Mouse (Mus musculus) lung, postnatal 0 days (tissue): ENCODE results near the gene Olfr108. TPM values are rescaled to one million over a fixed set of nuclear protein-coding genes. Genes with fewer than 3 reads are reported as not detected.

Experiments used
- ATAC-seq: fragments of 200-750 bp; cut with Nextera tagmentation; 2 replicates; pipeline ENCODE4 v1.8.0; 2017; ENCODE audit warnings: moderate library complexity
- DNase-seq: peaks from one replicate; pipeline ENCODE4 v3.0.0-alpha.2; 2016; ENCODE audit warnings: low spot score
- H3K27ac ChIP-seq: fragments of 300-500 bp; sonication (generic); 2 replicates; pipeline ENCODE4 v1.5.1; 2014; ENCODE audit warnings: antibody characterized with exemption, mild to moderate bottlenecking, low read length, mixed read lengths
- H3K27me3 ChIP-seq: fragments of 300-500 bp; sonication (generic); replicated peaks from 2 replicates; pipeline ENCODE4 v1.6.1; 2014; ENCODE audit warnings: low read length, mixed read lengths; ENCODE audit not compliant: insufficient read depth
- H3K36me3 ChIP-seq: fragments of 300-500 bp; sonication (generic); 2 replicates; pipeline ENCODE4 v1.6.1; 2014; ENCODE audit warnings: low read length, mixed read lengths; ENCODE audit not compliant: insufficient read depth
- H3K4me1 ChIP-seq: fragments of 300-500 bp; sonication (generic); 2 replicates; pipeline ENCODE4 v1.6.1; 2014; ENCODE audit warnings: antibody characterized with exemption, low read depth, low read length, mixed read lengths; ENCODE audit not compliant: insufficient read depth
- H3K4me2 ChIP-seq: fragments of 300-500 bp; sonication (generic); replicated peaks from 2 replicates; pipeline ENCODE4 v1.6.1; 2014; ENCODE audit warnings: low read depth, mild to moderate bottlenecking, low read length, moderate library complexity, mixed read lengths
- H3K4me3 ChIP-seq: fragments of 300-500 bp; sonication (generic); 2 replicates; pipeline ENCODE4 v1.5.1; 2014; ENCODE audit warnings: low read depth, low read length
- H3K9ac ChIP-seq: fragments of 300-500 bp; sonication (generic); replicated peaks from 2 replicates; pipeline ENCODE4 v1.6.1; 2014; ENCODE audit warnings: low read depth, mild to moderate bottlenecking
- H3K9me3 ChIP-seq: fragments of 300-500 bp; sonication (generic); 2 replicates; pipeline ENCODE4 v1.6.1; 2016; ENCODE audit warnings: low read length, mixed read lengths
- CTCF ChIP-seq: IDR thresholded peaks from 2 replicates; pipeline ENCODE4 v1.5.1; 2016; ENCODE audit warnings: antibody characterized with exemption, mild to moderate bottlenecking
- EP300 ChIP-seq: IDR thresholded peaks from 2 replicates; pipeline ENCODE4 v1.6.1; 2016; ENCODE audit warnings: antibody characterized with exemption, mild to moderate bottlenecking, control low read depth
- WGBS: fragments of 180-500 bp; shearing (Covaris S2); extraction: QIAGEN DNeasy Blood & Tissue Kit; methylation state at CpG from one replicate; pipeline ENCODE4 v1.1.7; 2014; 5-methylcytosine and 5-hydroxymethylcytosine counted together
- polyA plus RNA-seq: library from polyadenylated mRNA; unstranded; fragments of >200 nt; fragmentation: Nextera tagmentation; extraction: Ambion mirVana; gene quantifications from 2 replicates; pipeline ENCODE4 v1.2.1, GENCODE M21; 2015

Olfr108 gene
- polyA plus RNA-seq, result not detected in 2 replicates

GRCm38 (mm10) chr17:37445180-37445579 lies at the start of gene Olfr108:
Gene Olfr108 (plus strand): TSS chr17:37445480.
- no peak for ATAC-seq
- Histone ChIP-seq H3K4me3 (no peak within 1 kb of the TSS), H3K27ac (no peak within 1 kb of the TSS), H3K4me2 (no peak within 1 kb of the TSS), H3K9me3 (no peaks in the 10 kb centered on the region), H3K9ac (no peak within 1 kb of the TSS), H3K4me1 (no peaks in the 10 kb centered on the region), H3K36me3 (no peaks in the 10 kb centered on the region), H3K27me3 (no peaks in the 10 kb centered on the region)
- TF ChIP-seq EP300 (no peak), CTCF (no peak)
- 95% methylated on average over 1 of the region's 1 CpGs for WGBS
- DNase-seq, result no peak

DNA sequence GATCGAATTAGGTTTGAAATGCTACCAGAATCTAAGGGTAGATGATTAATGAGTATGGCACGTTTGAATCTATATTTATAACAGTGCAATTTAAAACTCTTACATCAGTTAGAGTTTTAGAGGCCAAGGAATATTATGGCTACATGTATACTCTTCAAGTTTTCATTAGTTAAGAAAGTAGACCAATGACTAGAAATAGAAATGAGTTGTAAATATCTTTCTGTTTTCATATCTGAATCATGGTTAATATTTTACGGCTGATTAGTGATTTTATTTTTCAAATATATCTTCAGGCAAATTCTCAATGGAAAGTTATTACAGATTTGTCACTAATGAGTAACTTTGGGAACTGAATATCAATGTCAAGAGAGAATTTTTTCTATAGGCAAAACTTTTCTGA lies 46.4 kb upstream of the Olfr108 start, which contains the start of gene Olfr107:
Gene Olfr107, plus strand, starts transcription at position 301 of the 400 bp plus-strand sequence.
- Histone ChIP-seq H3K4me2 (no peak within 1 kb of the TSS), H3K4me3 (no peak within 1 kb of the TSS), H3K27me3 (no peaks in the 10 kb centered on the region), H3K27ac (no peak within 1 kb of the TSS), H3K9ac (no peak within 1 kb of the TSS), H3K4me1 (no peaks in the 10 kb centered on the region), H3K36me3 (no peaks in the 10 kb centered on the region), H3K9me3 (no peaks in the 10 kb centered on the region)
- DNase-seq, result no peak
- no peak for ATAC-seq
- no peak for TF ChIP-seq EP300
- TF ChIP-seq CTCF, result no peak
- WGBS, result 65% methylated on average over 3 of the region's 3 CpGs

- Histone ChIP-seq H3K4me1 (no peaks in the 10 kb centered on the region), H3K9ac (no peak overlapping the region), H3K9me3 (no peaks in the 10 kb centered on the region), H3K27me3 (no peaks in the 10 kb centered on the region), H3K36me3 (no peaks in the 10 kb centered on the region), H3K4me2 (no peak overlapping the region), H3K4me3 (no peak overlapping the region), H3K27ac (no peak overlapping the region)
- no peak for DNase-seq
- ATAC-seq, result no peak
- no peak for TF ChIP-seq CTCF
- TF ChIP-seq EP300, result no peak
Observed at GRCm38 (mm10) chr17:37413380-37413779, 31.9 kb upstream of the Olfr108 start.

DNA sequence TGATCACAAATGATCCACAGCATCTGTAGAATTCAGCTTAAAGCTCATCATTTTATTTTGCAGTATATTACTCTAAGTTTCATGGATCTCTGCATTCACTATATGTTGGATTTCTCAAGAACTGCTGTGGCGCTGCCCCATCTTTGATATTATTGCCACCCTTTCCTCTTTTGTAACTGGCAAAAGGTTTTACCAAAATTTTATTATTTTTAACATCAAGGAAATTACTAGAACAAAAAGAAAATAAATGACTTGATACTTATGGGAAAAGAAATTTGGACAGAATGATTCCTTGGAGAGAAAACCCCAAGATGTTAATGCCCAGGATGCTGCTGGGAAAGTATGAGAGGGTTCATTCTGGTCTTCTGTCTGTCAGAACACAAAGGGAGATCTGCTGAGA lies 13.3 kb downstream of the Olfr108 start, which contains the start of gene Olfr109:
Gene Olfr109, plus strand, starts transcription at position 301 of the 400 bp plus-strand sequence.
- TF ChIP-seq EP300, result no peak
- TF ChIP-seq CTCF, result no peak
- WGBS, result 77% methylated on average over 1 of the region's 1 CpGs
- ATAC-seq (no peak), DNase-seq (no peak)
- no peaks in the 10 kb centered on the region for H3K36me3 ChIP-seq
- no peak within 1 kb of the TSS for H3K4me2 ChIP-seq
- H3K27ac ChIP-seq, result no peak within 1 kb of the TSS
- no peak within 1 kb of the TSS for H3K4me3 ChIP-seq
- no peaks in the 10 kb centered on the region for H3K27me3 ChIP-seq
- H3K4me1 ChIP-seq, result no peaks in the 10 kb centered on the region
- no peak within 1 kb of the TSS for H3K9ac ChIP-seq
- H3K9me3 ChIP-seq, result no peaks in the 10 kb centered on the region

DNA sequence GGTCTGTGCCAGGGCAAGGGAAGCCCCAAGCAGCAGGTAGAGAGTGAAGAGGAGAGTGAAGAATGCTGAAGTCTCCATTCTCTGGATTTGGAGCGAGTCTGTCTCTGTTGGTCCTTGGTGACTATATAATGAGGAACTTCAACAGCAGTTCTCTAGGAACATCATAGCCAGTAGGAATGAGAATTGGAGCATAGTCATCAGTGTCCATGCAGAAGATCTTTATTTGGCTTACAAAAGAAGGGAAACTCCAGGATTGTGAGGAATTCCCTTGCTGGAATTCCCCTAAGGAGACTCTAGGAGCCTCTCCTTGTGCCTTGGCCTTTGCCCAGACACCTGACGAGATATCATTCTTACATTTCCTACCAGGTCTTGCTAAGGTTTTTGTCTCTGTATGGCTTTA lies 38.2 kb downstream of the Olfr108 start, which contains the start of gene H2-M2:
Gene H2-M2, minus strand, starts transcription at position 101 of the 400 bp plus-strand sequence.
- no peak for ATAC-seq
- DNase-seq, result no peak
- Histone ChIP-seq H3K27me3 (no peaks in the 10 kb centered on the region), H3K4me3 (no peak within 1 kb of the TSS), H3K4me1 (no peaks in the 10 kb centered on the region), H3K27ac (no peak within 1 kb of the TSS), H3K36me3 (no peaks in the 10 kb centered on the region), H3K9ac (no peak within 1 kb of the TSS), H3K9me3 (no peaks in the 10 kb centered on the region), H3K4me2 (no peak within 1 kb of the TSS)
- 65% methylated on average over 2 of the region's 2 CpGs for WGBS
- no peak for TF ChIP-seq CTCF
- no peak for TF ChIP-seq EP300

DNA sequence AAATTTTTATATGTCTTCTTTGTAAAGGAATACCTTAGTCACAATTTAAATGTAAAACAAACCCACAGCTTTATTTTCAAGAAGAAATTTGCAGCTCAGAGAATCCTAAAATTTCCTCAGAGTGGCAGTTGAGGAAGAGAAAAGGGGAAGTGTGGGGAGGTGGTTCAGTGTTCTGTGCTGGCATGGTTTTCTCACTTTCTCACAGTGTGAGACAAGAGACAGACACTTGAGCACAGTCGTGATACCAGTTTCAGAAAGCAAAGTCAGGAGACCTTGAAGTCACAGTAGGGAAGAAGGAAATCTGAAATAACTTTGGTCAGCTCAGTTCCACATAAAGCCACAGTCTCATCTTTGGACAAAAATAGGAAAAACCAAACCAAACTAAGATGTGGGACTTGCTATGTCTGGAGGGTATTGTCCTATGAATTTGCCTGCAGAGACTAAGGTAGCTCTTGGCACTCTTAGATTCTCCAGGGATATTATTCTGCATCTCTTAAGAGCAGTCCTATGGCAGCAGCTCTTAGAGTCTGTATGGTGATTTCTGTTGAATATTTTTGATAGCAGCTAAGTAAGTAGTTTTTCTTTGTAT lies 46.7 kb downstream of the Olfr108 start, which contains the start of gene Olfr110:
Gene Olfr110, plus strand, starts transcription at position 539 of the 589 bp plus-strand sequence.
- no peak within 1 kb of the TSS for H3K4me3 ChIP-seq
- no peak for ATAC-seq
- no peak within 1 kb of the TSS for H3K27ac ChIP-seq
- H3K9me3 ChIP-seq, result no peaks in the 10 kb centered on the region
- DNase-seq, result no peak
- H3K4me2 ChIP-seq, result no peak within 1 kb of the TSS
- H3K36me3 ChIP-seq, result no peaks in the 10 kb centered on the region
- no peaks in the 10 kb centered on the region for H3K27me3 ChIP-seq
- 46% methylated on average over 1 of the region's 1 CpGs for WGBS
- H3K4me1 ChIP-seq, result no peaks in the 10 kb centered on the region
- H3K9ac ChIP-seq, result no peak within 1 kb of the TSS
- TF ChIP-seq EP300, result no peak
- TF ChIP-seq CTCF, result no peak

Other genes starting within 250 kb of the Olfr108 start
- gene Olfr94, start 244.5 kb upstream of the Olfr108 start, polyA plus RNA-seq, result not detected in 2 replicates
- not detected in 2 replicates for gene Olfr95, start 232.4 kb upstream of the Olfr108 start, polyA plus RNA-seq
- gene Olfr96, start 225.3 kb upstream of the Olfr108 start, polyA plus RNA-seq, result not detected in 2 replicates
- not detected in 2 replicates for gene Olfr97, start 208.2 kb upstream of the Olfr108 start, polyA plus RNA-seq
- not detected in 2 replicates for gene Olfr98, start 181.7 kb upstream of the Olfr108 start, polyA plus RNA-seq
- 5.5 and 5.9 TPM in 2 replicates for gene H2-M3, start 175.3 kb upstream of the Olfr108 start, polyA plus RNA-seq
- not detected in 2 replicates for gene Olfr99, start 162.0 kb upstream of the Olfr108 start, polyA plus RNA-seq
- gene Olfr101, start 141.2 kb upstream of the Olfr108 start, polyA plus RNA-seq, result not detected in 2 replicates
- gene Olfr102, start 128.4 kb upstream of the Olfr108 start, polyA plus RNA-seq, result not detected in 2 replicates
- gene Olfr103, start 105.8 kb upstream of the Olfr108 start, polyA plus RNA-seq, result not detected in 2 replicates
- gene Olfr104-ps, start 85.9 kb upstream of the Olfr108 start, polyA plus RNA-seq, result not detected in 2 replicates
- not detected in 2 replicates for gene Olfr105-ps, start 66.4 kb upstream of the Olfr108 start, polyA plus RNA-seq
- not detected in 2 replicates for gene Olfr106-ps, start 55.1 kb upstream of the Olfr108 start, polyA plus RNA-seq
- gene Olfr107, start 46.3 kb upstream of the Olfr108 start, polyA plus RNA-seq, result not detected in 2 replicates
- not detected in 2 replicates for gene Olfr109, start 13.4 kb downstream of the Olfr108 start, polyA plus RNA-seq
- not detected in 2 replicates for gene H2-M2, start 38.1 kb downstream of the Olfr108 start, polyA plus RNA-seq
- 0.13 TPM in 1 of 2 replicates, not detected in the other for gene Olfr110, start 47.0 kb downstream of the Olfr108 start, polyA plus RNA-seq
- gene Olfr111, start 62.5 kb downstream of the Olfr108 start, polyA plus RNA-seq, result not detected in 2 replicates
- gene Olfr112, start 124.0 kb downstream of the Olfr108 start, polyA plus RNA-seq, result not detected in 2 replicates
- gene Olfr113, start 132.2 kb downstream of the Olfr108 start, polyA plus RNA-seq, result not detected in 2 replicates
- gene Olfr114, start 147.3 kb downstream of the Olfr108 start, polyA plus RNA-seq, result not detected in 2 replicates
- gene Olfr115, start 181.6 kb downstream of the Olfr108 start, polyA plus RNA-seq, result not detected in 2 replicates
- not detected in 2 replicates for gene Olfr116, start 181.7 kb downstream of the Olfr108 start, polyA plus RNA-seq
- gene Olfr117, start 218.3 kb downstream of the Olfr108 start, polyA plus RNA-seq, result not detected in 2 replicates
- gene Olfr118, start 221.5 kb downstream of the Olfr108 start, polyA plus RNA-seq, result not detected in 2 replicates